Mouse (Mus musculus) limb, embryonic 15.5 days (tissue): ENCODE data around the gene Limk2. TPM values are rescaled to one million over a fixed set of nuclear protein-coding genes. Genes with fewer than 3 reads are reported as not detected.

Source experiments
- ATAC-seq: fragments of 200-750 bp; cut with Nextera tagmentation; 2 replicates; pipeline ENCODE4 v1.8.0; 2017; ENCODE audit warnings: low read depth, moderate TSS enrichment; ENCODE audit not compliant: insufficient number of reproducible peaks, low FRiP score, low TSS enrichment
- H3K27ac ChIP-seq: fragments of 300-500 bp; sonication (generic); 2 replicates; pipeline ENCODE4 v1.5.1; 2015; ENCODE audit warnings: moderate library complexity, mild to moderate bottlenecking, inconsistent platforms
- H3K27me3 ChIP-seq: fragments of 300-500 bp; sonication (generic); 2 replicates; pipeline ENCODE4 v1.6.1; 2015; ENCODE audit warnings: inconsistent platforms
- H3K36me3 ChIP-seq: fragments of 300-500 bp; sonication (generic); 2 replicates; pipeline ENCODE4 v1.6.1; 2015; ENCODE audit warnings: inconsistent platforms
- H3K4me1 ChIP-seq: fragments of 300-500 bp; sonication (generic); 2 replicates; pipeline ENCODE4 v1.6.1; 2015; ENCODE audit warnings: inconsistent platforms
- H3K4me2 ChIP-seq: fragments of 300-500 bp; sonication (generic); 2 replicates; pipeline ENCODE4 v1.6.1; 2015; ENCODE audit warnings: mild to moderate bottlenecking, inconsistent platforms
- H3K4me3 ChIP-seq: fragments of 300-500 bp; sonication (generic); 2 replicates; pipeline ENCODE4 v1.5.1; 2015; ENCODE audit warnings: mild to moderate bottlenecking, inconsistent platforms
- H3K9ac ChIP-seq: fragments of 300-500 bp; sonication (generic); 2 replicates; pipeline ENCODE4 v1.6.1; 2015; ENCODE audit warnings: inconsistent platforms
- H3K9me3 ChIP-seq: fragments of 300-500 bp; sonication (generic); 2 replicates; pipeline ENCODE4 v1.6.1; 2016; ENCODE audit warnings: inconsistent platforms
- WGBS: fragments of 180-500 bp; shearing (Covaris S2); methylation state at CpG from one replicate; pipeline ENCODE4 v1.1.7; 2015; 5-methylcytosine and 5-hydroxymethylcytosine counted together
- polyA plus RNA-seq: library from polyadenylated mRNA; unstranded; fragments of >200 nt; fragmentation: Nextera tagmentation; extraction: Ambion mirVana; gene quantifications from 2 replicates; pipeline ENCODE4 v1.2.1, GENCODE M21; 2015

Gene Limk2
- 102 and 108 TPM in 2 replicates for polyA plus RNA-seq

DNA sequence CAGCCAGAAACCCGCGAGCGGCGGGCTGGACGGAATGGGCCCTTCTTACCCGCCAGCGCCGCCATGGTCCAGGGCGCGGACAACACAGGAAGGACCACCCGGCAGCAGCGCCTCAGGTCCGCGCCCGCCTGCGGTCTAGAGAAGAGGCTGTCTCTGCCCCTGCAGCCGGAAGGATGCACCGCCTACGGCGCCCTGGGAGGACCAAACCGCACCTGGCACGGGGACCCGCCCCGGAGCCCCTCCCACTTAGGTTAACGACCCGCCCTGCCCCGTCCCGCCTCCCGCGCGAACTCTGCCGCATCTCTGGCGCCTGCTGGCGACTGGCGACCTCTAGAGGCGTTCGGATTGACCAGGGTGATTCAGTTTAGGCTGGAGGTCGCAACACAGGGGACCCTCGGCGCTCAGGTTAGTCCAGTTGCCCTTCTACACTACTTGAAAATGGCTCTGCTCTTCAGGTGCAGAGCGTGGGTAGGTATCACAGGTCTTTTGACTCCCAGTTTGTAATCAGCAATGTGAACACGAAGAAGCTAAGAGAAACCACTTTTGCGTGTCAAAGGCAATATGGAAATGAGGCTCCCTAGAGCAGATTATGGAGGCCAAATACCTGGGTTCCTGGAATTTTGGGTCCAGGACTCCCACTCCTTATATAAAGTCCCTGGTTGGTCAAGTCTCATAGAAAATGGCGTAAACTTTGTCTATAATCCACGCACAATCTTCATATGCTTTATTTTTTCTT lies at the start of gene Limk2:
TSS of gene Limk2 (minus strand) at position 193 of the 736 bp plus-strand sequence.
- ATAC-seq = peak; percentile 81
- H3K27me3 ChIP-seq = no peaks in the 10 kb centered on the region
- H3K4me2 ChIP-seq = peak within 1 kb of the TSS; percentile 77
- peak within 1 kb of the TSS; percentile 83 for H3K4me3 ChIP-seq
- peak within 1 kb of the TSS; percentile 58 for H3K9ac ChIP-seq
- peak within 1 kb of the TSS; percentile 38 for H3K27ac ChIP-seq
- WGBS = 4% methylated on average over 45 of the region's 45 CpGs
- no peaks in the 10 kb centered on the region for H3K9me3 ChIP-seq
- 0 out of 2 replicates have a peak, but pooled peaks cover 3% of the 10 kb centered on the region for H3K36me3 ChIP-seq
- peaks cover 13% of the 10 kb centered on the region; the same call in 1 of the 2 replicates for H3K4me1 ChIP-seq

DNA sequence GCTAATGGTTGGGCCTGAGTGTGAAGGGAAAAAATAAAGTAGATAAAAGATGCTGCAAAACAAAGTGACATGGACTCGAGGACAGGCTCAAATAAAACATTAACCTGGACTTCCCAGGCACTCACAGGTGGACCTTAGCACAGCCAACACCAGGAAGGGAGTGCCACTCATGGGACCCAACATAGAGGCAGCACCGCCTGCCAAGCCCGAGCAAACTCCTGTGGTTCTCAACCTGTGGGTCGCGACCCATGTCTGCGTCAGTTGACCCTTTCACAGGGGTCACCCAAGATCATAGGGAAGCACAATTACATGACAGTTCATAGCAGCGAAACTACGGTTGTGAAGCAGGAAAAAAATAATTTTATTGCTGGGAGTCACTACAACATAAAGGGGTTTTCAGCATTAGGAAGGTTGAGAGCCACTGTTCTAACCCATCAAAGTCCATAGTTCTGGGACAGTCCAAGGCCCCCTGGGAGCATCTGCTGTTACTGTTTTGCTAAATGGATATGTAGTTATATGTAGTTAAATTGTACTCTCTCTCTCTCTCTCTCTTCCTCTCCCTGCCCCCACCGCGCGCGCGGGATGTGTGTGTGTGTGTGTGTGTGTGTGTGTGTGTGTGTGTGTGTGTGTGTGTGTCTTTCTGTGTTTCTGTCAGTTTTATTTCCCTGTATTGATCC lies 49.6 kb upstream of the Limk2 start:
- WGBS = 80% methylated on average over 11 of the region's 13 CpGs
- no peak for ATAC-seq
- peaks cover 12% of the 10 kb centered on the region for H3K36me3 ChIP-seq

DNA sequence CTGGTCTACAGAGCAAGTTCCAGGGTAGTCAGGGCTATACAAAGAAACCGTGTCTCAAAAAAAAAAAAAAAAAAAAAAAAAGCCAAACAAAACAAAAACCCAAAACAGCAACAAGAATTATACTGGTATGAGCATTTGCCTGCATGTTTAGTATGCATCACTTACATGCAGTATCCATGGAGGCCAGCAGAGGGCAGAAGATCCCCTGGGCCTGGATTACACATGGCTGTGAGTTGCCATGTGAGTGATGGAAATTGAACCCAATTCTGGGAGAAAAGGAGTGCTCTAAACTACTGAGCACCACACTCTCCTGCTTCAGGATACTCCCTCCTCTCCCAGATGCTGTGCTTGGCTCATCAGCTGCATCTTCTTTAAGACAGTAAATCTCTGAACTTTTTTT lies 47.4 kb upstream of the Limk2 start:
- H3K4me3 ChIP-seq = no peak overlapping the region
- H3K9ac ChIP-seq = no peak overlapping the region
- no peaks in the 10 kb centered on the region for H3K27me3 ChIP-seq
- 44% methylated on average over 1 of the region's 1 CpGs for WGBS
- ATAC-seq = no peak
- no peak overlapping the region for H3K27ac ChIP-seq
- no peak overlapping the region for H3K4me2 ChIP-seq
- peaks cover 9% of the 10 kb centered on the region for H3K4me1 ChIP-seq
- peaks cover 12% of the 10 kb centered on the region for H3K36me3 ChIP-seq
- no peaks in the 10 kb centered on the region for H3K9me3 ChIP-seq

More for the DNA sequence above, 49.6 kb upstream of the Limk2 start:
- Histone ChIP-seq H3K4me2 (no peak overlapping the region), H3K27me3 (no peaks in the 10 kb centered on the region), H3K9me3 (no peaks in the 10 kb centered on the region), H3K9ac (no peak overlapping the region), H3K27ac (no peak overlapping the region), H3K4me3 (no peak overlapping the region), H3K4me1 (peaks cover 3% of the 10 kb centered on the region)

DNA sequence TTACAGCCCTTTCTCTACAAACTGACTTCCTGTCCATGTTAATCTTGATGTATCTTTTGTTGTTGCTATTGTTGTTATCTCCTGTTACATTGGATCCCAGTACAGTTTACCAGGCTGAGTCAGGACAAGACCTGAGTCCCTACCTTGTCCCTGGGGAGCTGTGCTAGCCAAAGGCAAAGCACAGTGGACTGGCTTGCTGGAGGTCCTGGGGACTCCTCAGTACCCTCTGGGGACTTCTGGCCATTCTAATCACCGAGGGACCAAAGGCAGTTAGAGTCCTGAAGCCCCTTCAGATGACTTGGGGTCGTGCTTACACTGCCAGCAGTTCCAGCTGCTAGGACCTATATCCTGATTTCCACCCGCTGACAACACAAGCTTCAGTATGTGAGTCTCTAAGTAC lies 45.5 kb upstream of the Limk2 start:
- Histone ChIP-seq H3K4me3 (no peak overlapping the region), H3K27me3 (no peaks in the 10 kb centered on the region), H3K36me3 (peaks cover 12% of the 10 kb centered on the region), H3K9me3 (no peaks in the 10 kb centered on the region), H3K4me1 (peaks cover 14% of the 10 kb centered on the region), H3K9ac (no peak overlapping the region), H3K4me2 (no peak overlapping the region), H3K27ac (no peak overlapping the region)
- WGBS = 96% methylated on average over 3 of the region's 3 CpGs
- ATAC-seq = no peak

DNA sequence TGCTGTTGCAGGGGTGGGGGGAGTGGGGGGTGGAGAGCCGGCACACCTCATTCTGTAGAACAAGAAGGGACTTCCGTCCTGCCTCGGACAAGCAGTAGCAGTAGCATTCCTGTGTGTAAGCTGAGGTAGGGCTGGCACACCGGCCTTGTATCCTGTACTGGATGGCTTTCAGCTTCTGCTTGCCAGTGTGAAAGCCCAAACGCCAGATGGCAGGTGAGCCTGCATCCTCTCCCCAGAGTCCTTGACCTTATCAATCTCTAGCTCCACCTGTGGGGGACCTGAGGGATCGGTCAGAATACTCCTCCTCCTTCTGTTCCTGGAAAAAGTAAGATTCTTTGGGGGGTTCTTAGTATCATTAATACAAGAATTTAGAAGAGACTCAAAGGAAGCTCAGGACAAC lies 44.5 kb upstream of the Limk2 start:
- no peak for ATAC-seq
- Histone ChIP-seq H3K9me3 (no peaks in the 10 kb centered on the region), H3K36me3 (peaks cover 12% of the 10 kb centered on the region), H3K4me1 (peaks cover 14% of the 10 kb centered on the region), H3K9ac (no peak overlapping the region), H3K4me3 (peak overlapping the region; percentile 95), H3K27me3 (no peaks in the 10 kb centered on the region), H3K27ac (no peak overlapping the region), H3K4me2 (peak overlapping the region; percentile 77)
- 65% methylated on average over 6 of the region's 6 CpGs for WGBS

DNA sequence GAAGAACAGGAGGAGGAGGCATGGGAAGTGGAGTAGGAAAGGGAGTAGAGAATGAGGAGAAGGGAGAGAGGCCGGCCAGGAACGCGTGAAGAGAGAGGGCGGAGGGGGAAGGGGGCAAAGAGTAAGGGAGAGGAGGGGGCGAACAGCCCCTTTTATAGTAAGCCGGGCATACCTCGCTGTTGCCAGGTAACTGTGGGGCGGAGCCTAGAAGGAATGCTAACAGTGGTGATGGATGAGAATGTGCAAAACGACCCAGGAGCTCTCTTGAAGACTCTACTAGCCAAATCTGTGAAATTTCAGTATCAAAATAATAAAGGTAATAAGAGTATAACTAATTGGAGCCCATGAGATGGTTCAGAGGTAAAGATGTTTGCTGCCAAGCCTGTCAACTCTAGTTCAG lies 43.8 kb upstream of the Limk2 start:
- H3K27me3 ChIP-seq = no peaks in the 10 kb centered on the region
- no peak for ATAC-seq
- peak overlapping the region; percentile 85 for H3K9ac ChIP-seq
- peaks cover 12% of the 10 kb centered on the region for H3K36me3 ChIP-seq
- peak overlapping the region; percentile 95 for H3K27ac ChIP-seq
- peak overlapping the region; percentile 95 for H3K4me3 ChIP-seq
- 0% methylated on average over 9 of the region's 9 CpGs for WGBS
- H3K4me1 ChIP-seq = peaks cover 14% of the 10 kb centered on the region
- H3K4me2 ChIP-seq = peak overlapping the region; percentile 77
- no peaks in the 10 kb centered on the region for H3K9me3 ChIP-seq

DNA sequence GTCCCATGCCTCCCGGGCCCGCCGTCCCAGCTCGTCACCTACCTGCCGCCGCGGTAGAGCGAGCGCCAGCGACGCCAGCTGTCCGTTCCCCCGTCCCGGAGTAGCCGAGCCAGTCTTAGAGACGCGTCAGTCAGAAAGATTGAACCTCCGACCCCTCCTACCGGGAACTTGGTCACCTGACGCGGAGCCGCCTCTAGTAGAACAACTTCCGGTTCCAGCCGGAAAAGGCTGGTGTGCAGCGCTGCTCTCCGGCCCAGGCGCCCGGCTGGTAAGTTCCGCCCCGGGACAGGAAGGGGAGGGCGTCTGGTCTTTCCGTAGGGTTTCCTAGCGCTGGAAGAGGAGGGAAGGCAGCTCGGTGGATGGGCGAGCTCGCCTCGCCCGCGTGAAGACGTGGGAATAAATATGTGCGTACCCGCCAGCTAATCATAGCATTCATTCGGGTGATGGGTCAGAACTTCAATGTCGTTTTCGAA lies 43.2 kb upstream of the Limk2 start, which contains the start of gene Rnf185:
TSS of gene Rnf185 (minus strand) at position 197 of the 473 bp plus-strand sequence.
- Histone ChIP-seq H3K4me1 (peaks cover 14% of the 10 kb centered on the region), H3K27me3 (no peaks in the 10 kb centered on the region), H3K36me3 (peaks cover 12% of the 10 kb centered on the region), H3K9me3 (no peaks in the 10 kb centered on the region), H3K9ac (peak within 1 kb of the TSS; percentile 85), H3K27ac (peak within 1 kb of the TSS; percentile 95), H3K4me3 (peak within 1 kb of the TSS; percentile 95), H3K4me2 (peak within 1 kb of the TSS; percentile 77)
- WGBS = under 1% methylated on average over 45 of the region's 45 CpGs
- ATAC-seq = peak; percentile 96

DNA sequence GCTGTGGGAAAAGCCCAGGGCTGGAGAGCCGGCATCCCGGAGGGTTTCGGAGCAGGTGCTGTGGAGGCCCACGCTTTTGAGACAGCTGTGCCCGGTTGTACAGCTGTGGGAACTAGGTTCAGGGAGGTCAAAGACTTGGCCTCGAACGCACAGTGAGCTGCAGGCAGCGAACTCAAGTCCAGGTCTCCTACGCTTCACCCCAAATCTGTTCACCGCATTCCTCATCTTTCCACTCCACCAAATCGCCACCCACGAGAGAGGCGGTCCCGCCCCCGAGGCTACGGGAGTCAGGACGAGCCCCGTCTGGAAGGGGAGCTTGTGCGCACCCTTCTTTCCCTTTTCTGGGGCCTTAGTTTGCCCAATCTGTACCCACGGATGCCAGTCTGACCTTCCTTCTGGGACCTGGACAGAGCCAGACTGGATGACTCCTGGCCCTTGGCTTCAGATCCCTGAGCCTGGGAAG lies 42.7 kb upstream of the Limk2 start:
- Histone ChIP-seq H3K4me2 (peak overlapping the region; percentile 77), H3K36me3 (peaks cover 12% of the 10 kb centered on the region), H3K27me3 (no peaks in the 10 kb centered on the region), H3K4me3 (peak overlapping the region; percentile 95), H3K9me3 (no peaks in the 10 kb centered on the region), H3K27ac (peak overlapping the region; percentile 95), H3K9ac (peak overlapping the region; percentile 85), H3K4me1 (peaks cover 14% of the 10 kb centered on the region)
- ATAC-seq = no peak; the same call in none of the 2 replicates
- under 1% methylated on average over 20 of the region's 20 CpGs for WGBS

DNA sequence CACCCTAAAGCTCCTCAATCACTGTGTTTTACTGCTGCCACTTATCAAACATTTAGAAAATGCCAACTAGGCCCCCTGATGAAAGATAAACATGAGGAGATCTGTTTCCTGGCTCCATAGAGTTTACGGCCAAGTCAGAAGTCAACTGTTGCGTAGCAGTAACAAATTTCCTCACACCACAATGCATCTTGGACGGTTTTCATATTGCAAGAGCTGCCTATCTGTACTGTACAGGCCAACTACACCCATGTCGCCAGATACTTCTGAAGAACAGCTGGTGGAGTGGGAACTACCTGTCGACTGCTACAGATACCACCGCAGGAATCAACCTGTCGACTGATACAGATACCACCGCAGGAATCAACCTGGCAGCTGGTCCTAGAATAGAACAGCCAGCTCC lies 35.9 kb upstream of the Limk2 start:
- H3K9ac ChIP-seq = no peak overlapping the region
- WGBS = 86% methylated on average over 8 of the region's 8 CpGs
- H3K27ac ChIP-seq = no peak overlapping the region
- no peak overlapping the region for H3K4me3 ChIP-seq
- no peaks in the 10 kb centered on the region for H3K27me3 ChIP-seq
- H3K36me3 ChIP-seq = no peaks in the 10 kb centered on the region
- no peaks in the 10 kb centered on the region for H3K4me1 ChIP-seq
- no peaks in the 10 kb centered on the region for H3K9me3 ChIP-seq
- ATAC-seq = no peak
- H3K4me2 ChIP-seq = no peak overlapping the region

DNA sequence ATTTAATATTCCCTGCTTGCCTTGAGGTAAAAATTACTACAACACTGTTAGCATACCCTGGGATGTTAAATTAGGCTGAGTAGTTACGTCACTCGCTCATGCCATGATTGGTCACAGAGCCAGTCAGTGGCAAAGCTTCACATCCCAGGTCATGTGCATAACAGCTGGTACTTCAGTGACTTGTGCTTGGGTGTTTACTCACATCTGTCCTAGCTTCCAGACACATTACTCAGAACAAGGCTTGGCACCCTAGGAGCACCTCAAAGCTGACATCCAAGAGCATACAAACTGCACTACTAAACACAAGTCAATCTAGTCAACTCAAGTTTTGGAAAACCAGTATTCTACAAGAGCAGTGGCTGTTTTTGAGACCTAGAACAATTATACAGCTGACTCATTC lies 34.1 kb upstream of the Limk2 start:
- Histone ChIP-seq H3K4me3 (no peak overlapping the region), H3K27me3 (no peaks in the 10 kb centered on the region), H3K4me1 (no peaks in the 10 kb centered on the region), H3K27ac (no peak overlapping the region), H3K9me3 (no peaks in the 10 kb centered on the region), H3K4me2 (no peak overlapping the region), H3K9ac (no peak overlapping the region), H3K36me3 (no peaks in the 10 kb centered on the region)
- no peak for ATAC-seq
- WGBS = 84% methylated on average over 2 of the region's 2 CpGs

DNA sequence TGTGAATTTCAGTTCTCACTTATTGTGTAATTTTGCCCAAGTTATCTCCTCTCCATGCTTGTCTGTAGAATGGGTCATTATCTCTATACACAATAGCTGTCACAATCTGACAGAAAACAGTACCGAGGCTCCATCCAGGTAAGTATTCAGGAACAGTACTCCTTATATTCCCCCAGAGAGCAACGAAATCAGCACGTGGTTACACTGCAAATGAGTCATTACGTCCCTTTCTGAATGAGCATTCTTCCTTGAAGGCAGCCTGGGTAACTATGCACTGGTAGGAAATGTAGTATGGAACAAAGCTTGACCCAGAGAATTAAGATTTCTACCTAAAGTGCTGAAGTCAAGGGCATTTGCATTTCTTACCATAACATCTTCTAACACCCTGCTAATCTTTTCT lies 33.7 kb upstream of the Limk2 start:
- ATAC-seq = no peak
- Histone ChIP-seq H3K9me3 (no peaks in the 10 kb centered on the region), H3K4me1 (no peaks in the 10 kb centered on the region), H3K27me3 (no peaks in the 10 kb centered on the region), H3K9ac (no peak overlapping the region), H3K36me3 (no peaks in the 10 kb centered on the region), H3K4me2 (no peak overlapping the region), H3K4me3 (no peak overlapping the region), H3K27ac (no peak overlapping the region)
- 66% methylated on average over 4 of the region's 4 CpGs for WGBS
